Mouse (Mus musculus) T-helper 1 cell (primary cell): ENCODE data around the gene Bank1.
"Not testable (repeated sequence)": the region's sequence is repeated elsewhere in the genome, so short reads cannot be mapped to it uniquely, and the experiment has no call there.

ENCODE experiments used
- in situ Hi-C: fragments of 300-600 bp; cut with MboI, MseI; formaldehyde crosslinking; loops from one replicate; pipeline ENCODE4 v1.15.1; 2025; ENCODE audit warnings: high pct_unique_total_duplicates

The Bank1 gene

GRCm38 (mm10) chr3:136325783-136326182 is at the start of gene Bank1:
Gene Bank1 (minus strand): TSS chr3:136326066.
- in situ Hi-C loops = no loop called here

- in situ Hi-C loops = no loop called here
Observed at GRCm38 (mm10) chr3:136369916-136370315, 44.0 kb upstream of the Bank1 start.

- in situ Hi-C loops = no loop called here
Observed at GRCm38 (mm10) chr3:136369466-136369865, 43.6 kb upstream of the Bank1 start.

- in situ Hi-C loops = no loop called here
Observed at GRCm38 (mm10) chr3:136368505-136368999, 42.7 kb upstream of the Bank1 start.

GRCm38 (mm10) chr3:136349690-136350089 is 23.8 kb upstream of the Bank1 start:
- in situ Hi-C loops = no loop called here

GRCm38 (mm10) chr3:136348611-136349010 is 22.7 kb upstream of the Bank1 start:
- in situ Hi-C loops = no loop called here

- in situ Hi-C loops = no loop called here
Observed at GRCm38 (mm10) chr3:136347277-136347676, 21.4 kb upstream of the Bank1 start.

GRCm38 (mm10) chr3:136341911-136342310 is 16.0 kb upstream of the Bank1 start:
- in situ Hi-C loops = no loop called here

GRCm38 (mm10) chr3:136339896-136340295 is 14.0 kb upstream of the Bank1 start:
- in situ Hi-C loops = no loop called here

GRCm38 (mm10) chr3:136331135-136331534 is 5.3 kb upstream of the Bank1 start:
- in situ Hi-C loops = no loop called here

GRCm38 (mm10) chr3:136330043-136330442 is 4.2 kb upstream of the Bank1 start:
- in situ Hi-C loops = no loop called here

- in situ Hi-C loops = no loop called here
Observed at GRCm38 (mm10) chr3:136329133-136329532, 3.3 kb upstream of the Bank1 start.

GRCm38 (mm10) chr3:136324716-136325115 is 1.1 kb downstream of the Bank1 start:
- in situ Hi-C loops = not testable (repeated sequence)

GRCm38 (mm10) chr3:136321936-136322335 is 3.9 kb downstream of the Bank1 start:
- in situ Hi-C loops = no loop called here

- in situ Hi-C loops = no loop called here
Observed at GRCm38 (mm10) chr3:136308487-136308886, 17.4 kb downstream of the Bank1 start.

- in situ Hi-C loops = no loop called here
Observed at GRCm38 (mm10) chr3:136306564-136307158, 19.2 kb downstream of the Bank1 start.

- in situ Hi-C loops = no loop called here
Observed at GRCm38 (mm10) chr3:136302541-136302940, 23.3 kb downstream of the Bank1 start.

GRCm38 (mm10) chr3:136300810-136301209 is 25.1 kb downstream of the Bank1 start:
- in situ Hi-C loops = not testable (repeated sequence)

GRCm38 (mm10) chr3:136297355-136297754 is 28.5 kb downstream of the Bank1 start:
- in situ Hi-C loops = no loop called here

GRCm38 (mm10) chr3:136295250-136295649 is 30.6 kb downstream of the Bank1 start:
- in situ Hi-C loops = no loop called here

- in situ Hi-C loops = no loop called here
Observed at GRCm38 (mm10) chr3:136287883-136288282, 38.0 kb downstream of the Bank1 start.

GRCm38 (mm10) chr3:136264969-136265595 is 60.8 kb downstream of the Bank1 start:
- in situ Hi-C loops = loop anchor here (25.0 kb wide), 1 partner anchor 703 kb away; no protein-coding TSS in a partner anchor

GRCm38 (mm10) chr3:136257761-136258160 is 68.1 kb downstream of the Bank1 start:
- in situ Hi-C loops = loop anchor here (25.0 kb wide), 1 partner anchor 695 kb away; no protein-coding TSS in a partner anchor
